Mouse (Mus musculus) neural tube, embryonic 13.5 days (tissue): Measurements from ENCODE around the gene Myo3b. TPM values are rescaled to one million over a fixed set of nuclear protein-coding genes. Genes with fewer than 3 reads are reported as not detected.

Experiments
- ATAC-seq: fragments of 200-750 bp; cut with Nextera tagmentation; 2 replicates; pipeline ENCODE4 v1.8.0; 2017; ENCODE audit warnings: low read depth, mild to moderate bottlenecking, moderate TSS enrichment, moderate library complexity
- H3K27ac ChIP-seq: fragments of 300-500 bp; sonication (generic); replicated peaks from 2 replicates; pipeline ENCODE4 v1.5.1; 2015; ENCODE audit warnings: moderate library complexity, mild to moderate bottlenecking, inconsistent platforms
- H3K27me3 ChIP-seq: fragments of 300-500 bp; sonication (generic); 2 replicates; pipeline ENCODE4 v1.6.1; 2015; ENCODE audit warnings: mild to moderate bottlenecking, inconsistent platforms
- H3K36me3 ChIP-seq: fragments of 300-500 bp; sonication (generic); 2 replicates; pipeline ENCODE4 v1.6.1; 2015; ENCODE audit warnings: mild to moderate bottlenecking, inconsistent platforms
- H3K4me1 ChIP-seq: fragments of 300-500 bp; sonication (generic); replicated peaks from 2 replicates; pipeline ENCODE4 v1.6.1; 2015; ENCODE audit warnings: inconsistent platforms
- H3K4me2 ChIP-seq: fragments of 300-500 bp; sonication (generic); 2 replicates; pipeline ENCODE4 v1.6.1; 2015; ENCODE audit warnings: inconsistent platforms, mild to moderate bottlenecking, moderate library complexity
- H3K4me3 ChIP-seq: fragments of 300-500 bp; sonication (generic); 2 replicates; pipeline ENCODE4 v1.5.1; 2015; ENCODE audit warnings: mild to moderate bottlenecking, inconsistent platforms
- H3K9ac ChIP-seq: fragments of 300-500 bp; sonication (generic); 2 replicates; pipeline ENCODE4 v1.6.1; 2015; ENCODE audit warnings: moderate library complexity, mild to moderate bottlenecking, inconsistent platforms
- H3K9me3 ChIP-seq: fragments of 300-500 bp; sonication (generic); 2 replicates; pipeline ENCODE4 v1.6.1; 2016; ENCODE audit warnings: inconsistent platforms
- WGBS: fragments of 180-500 bp; shearing (Covaris S2); methylation state at CpG from one replicate; pipeline ENCODE4 v1.1.7; 2015; 5-methylcytosine and 5-hydroxymethylcytosine counted together
- polyA plus RNA-seq: library from polyadenylated mRNA; unstranded; fragments of >200 nt; fragmentation: Nextera tagmentation; extraction: Ambion mirVana; gene quantifications from 2 replicates; pipeline ENCODE4 v1.2.1, GENCODE M21; 2015

Myo3b gene
- polyA plus RNA-seq, 1 experiment from 2014 or later: 0.04 TPM

DNA sequence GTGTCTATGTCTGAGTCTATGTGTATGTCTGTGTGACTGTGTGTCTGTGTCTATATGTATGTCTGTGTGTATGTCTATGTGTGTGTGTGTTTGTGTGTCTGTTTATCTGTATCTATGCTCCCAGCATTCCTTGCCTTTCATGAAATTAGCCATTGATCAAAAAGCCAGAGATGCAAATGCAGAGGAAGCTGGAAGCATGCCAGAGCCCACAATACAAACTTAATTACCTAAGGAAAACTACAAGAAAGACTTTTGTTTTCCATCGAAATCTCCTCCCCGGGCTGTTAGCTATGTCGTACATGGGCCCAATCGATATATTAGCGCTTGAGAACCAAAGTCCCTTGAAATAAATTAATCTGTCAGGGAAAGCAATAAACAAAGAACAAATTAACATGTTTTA, 367.9 kb downstream of the Myo3b start:
- WGBS: 42% methylated on average over 5 of the region's 5 CpGs
- ATAC-seq: no peak

DNA sequence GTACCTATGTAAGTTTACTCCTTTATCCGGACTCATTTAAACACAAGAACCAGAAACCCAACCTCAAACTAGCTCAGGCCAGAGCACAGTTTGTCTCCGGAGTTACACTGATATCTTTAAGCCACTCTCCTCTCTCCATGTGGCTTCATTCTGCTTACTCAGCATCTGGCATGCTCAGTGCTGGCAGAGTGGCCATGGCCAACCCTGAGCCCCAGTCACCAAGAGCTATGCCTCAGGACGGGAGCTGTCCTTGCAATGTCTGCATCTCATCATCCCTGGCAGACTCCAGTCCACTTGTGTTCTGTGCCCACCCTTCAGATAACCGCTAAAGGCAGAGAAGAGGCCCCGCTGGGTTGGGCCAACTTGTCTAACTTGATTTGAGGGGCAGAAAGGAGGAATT, 368.8 kb downstream of the Myo3b start:
- H3K4me1 ChIP-seq: peaks cover 13% of the 10 kb centered on the region
- H3K4me2 ChIP-seq: no peak overlapping the region
- no peaks in the 10 kb centered on the region for H3K36me3 ChIP-seq
- H3K27me3 ChIP-seq: no peaks in the 10 kb centered on the region
- WGBS: 76% methylated on average over 5 of the region's 5 CpGs
- no peak overlapping the region for H3K4me3 ChIP-seq
- H3K9ac ChIP-seq: no peak overlapping the region
- H3K9me3 ChIP-seq: no peaks in the 10 kb centered on the region
- no peak overlapping the region; the same call in 1 of the 2 replicates for H3K27ac ChIP-seq
- peak; percentile 38; the same call in 1 of the 2 replicates for ATAC-seq

More for the DNA sequence above, 367.9 kb downstream of the Myo3b start:
- Histone ChIP-seq H3K9ac (no peak overlapping the region), H3K36me3 (no peaks in the 10 kb centered on the region), H3K9me3 (no peaks in the 10 kb centered on the region), H3K27ac (no peak overlapping the region), H3K4me1 (peaks cover 13% of the 10 kb centered on the region), H3K4me3 (no peak overlapping the region), H3K4me2 (no peak overlapping the region), H3K27me3 (no peaks in the 10 kb centered on the region)

DNA sequence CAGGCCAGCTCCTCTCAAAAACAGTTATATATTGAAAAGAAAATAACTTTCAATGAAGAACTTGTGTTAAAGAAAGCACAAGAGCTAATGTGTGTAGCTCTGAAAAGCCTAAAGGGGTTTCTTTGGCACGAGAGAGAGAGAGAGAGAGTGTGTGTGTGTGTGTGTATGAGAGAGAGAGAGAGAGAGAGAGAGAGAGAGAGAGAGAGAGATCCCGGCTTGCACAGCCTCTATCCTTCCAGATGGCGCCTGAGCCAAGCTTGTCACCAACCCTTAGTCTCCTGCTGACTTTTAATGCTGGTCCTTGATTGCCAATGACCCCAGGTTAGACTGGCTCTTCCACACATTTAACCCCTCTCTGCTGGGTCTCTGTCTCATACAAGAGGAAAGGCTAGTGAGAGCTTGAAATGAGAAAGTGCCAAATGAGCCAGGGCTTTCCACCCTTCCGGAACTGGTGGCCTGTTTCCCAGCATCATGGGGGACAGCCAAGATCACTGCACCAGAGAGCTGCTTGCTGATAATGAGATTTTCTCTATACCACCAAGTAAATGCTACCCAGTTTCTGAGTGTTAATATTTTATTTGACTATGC, 371.5 kb downstream of the Myo3b start:
- Histone ChIP-seq H3K27ac (no peak overlapping the region), H3K36me3 (no peaks in the 10 kb centered on the region), H3K4me3 (no peak overlapping the region), H3K4me1 (peaks cover 13% of the 10 kb centered on the region), H3K27me3 (no peaks in the 10 kb centered on the region), H3K9me3 (no peaks in the 10 kb centered on the region), H3K4me2 (no peak overlapping the region), H3K9ac (no peak overlapping the region)
- no peak for ATAC-seq
- WGBS: 66% methylated on average over 4 of the region's 4 CpGs

DNA sequence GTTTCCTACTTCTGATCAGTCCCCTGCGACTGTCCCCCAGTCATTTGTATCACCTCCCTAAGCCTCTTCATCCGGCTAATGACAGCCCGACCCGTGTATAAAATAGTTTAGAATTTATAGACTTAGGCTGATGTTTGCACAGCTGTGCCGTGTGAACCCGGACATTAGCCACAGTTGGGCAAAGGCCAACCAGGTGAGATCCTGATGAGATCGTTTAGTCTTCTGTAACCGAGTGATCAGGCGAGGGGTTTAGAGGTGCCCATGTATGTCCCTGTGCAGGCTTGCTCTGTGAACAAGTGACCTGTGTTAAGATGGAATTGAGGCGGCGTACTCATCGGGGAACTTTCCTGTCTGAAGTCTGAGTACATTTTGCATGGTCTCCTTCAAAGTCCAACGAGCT, 373.4 kb downstream of the Myo3b start:
- WGBS: 75% methylated on average over 13 of the region's 13 CpGs

DNA sequence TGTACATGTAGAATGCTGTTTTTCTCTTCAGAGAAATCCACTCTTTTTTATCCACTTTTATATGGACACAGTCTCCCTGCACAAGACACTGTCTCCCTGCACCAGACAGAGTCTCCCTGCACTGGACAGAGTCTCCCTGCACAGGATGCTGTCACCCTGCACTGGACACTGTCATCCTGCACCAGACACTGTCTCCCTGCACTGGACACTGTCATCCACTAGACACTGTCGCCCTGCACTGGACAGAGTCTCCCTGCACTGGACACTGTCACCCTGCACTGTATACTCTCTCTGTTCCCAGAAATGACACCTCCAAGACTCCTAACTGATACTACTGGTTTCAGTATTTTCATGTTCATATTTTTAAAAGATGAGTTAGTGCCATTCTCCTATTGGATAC, 375.5 kb downstream of the Myo3b start:
- H3K4me1 ChIP-seq: no peaks in the 10 kb centered on the region
- 89% methylated on average over 1 of the region's 1 CpGs for WGBS
- no peak overlapping the region for H3K27ac ChIP-seq
- no peaks in the 10 kb centered on the region for H3K36me3 ChIP-seq
- H3K4me3 ChIP-seq: no peak overlapping the region
- H3K9me3 ChIP-seq: no peaks in the 10 kb centered on the region
- no peak for ATAC-seq
- H3K27me3 ChIP-seq: no peaks in the 10 kb centered on the region
- no peak overlapping the region for H3K4me2 ChIP-seq
- H3K9ac ChIP-seq: no peak overlapping the region

More for the DNA sequence above, 373.4 kb downstream of the Myo3b start:
- Histone ChIP-seq H3K36me3 (no peaks in the 10 kb centered on the region), H3K4me2 (no peak overlapping the region), H3K27me3 (no peaks in the 10 kb centered on the region), H3K4me1 (peaks cover 7% of the 10 kb centered on the region), H3K9me3 (no peaks in the 10 kb centered on the region), H3K4me3 (no peak overlapping the region), H3K9ac (no peak overlapping the region), H3K27ac (no peak overlapping the region)
- no peak for ATAC-seq

DNA sequence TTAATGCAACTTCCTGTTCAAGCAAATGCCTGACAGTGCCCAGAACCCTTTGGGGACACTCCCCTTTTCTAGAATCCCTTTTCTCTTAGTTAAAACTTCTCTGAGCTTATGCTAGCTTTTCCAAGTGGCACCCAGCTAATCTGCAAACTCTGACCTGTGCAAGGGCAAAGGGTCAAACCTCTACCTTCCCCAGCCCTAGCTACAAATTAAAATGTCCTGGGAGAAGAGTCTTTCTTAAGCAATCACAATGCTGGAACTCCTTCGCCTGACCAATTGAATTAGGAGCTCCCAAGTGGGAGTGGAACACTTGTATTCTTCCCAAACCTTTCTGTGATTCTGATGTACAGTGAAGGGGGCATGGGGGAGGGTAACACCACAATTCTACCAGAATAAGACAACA, 376.6 kb downstream of the Myo3b start:
- no peaks in the 10 kb centered on the region for H3K4me1 ChIP-seq
- H3K36me3 ChIP-seq: no peaks in the 10 kb centered on the region
- H3K4me3 ChIP-seq: no peak overlapping the region
- WGBS: 87% methylated on average over 1 of the region's 1 CpGs
- H3K4me2 ChIP-seq: no peak overlapping the region
- ATAC-seq: no peak
- H3K9ac ChIP-seq: no peak overlapping the region
- H3K27me3 ChIP-seq: no peaks in the 10 kb centered on the region
- no peak overlapping the region for H3K27ac ChIP-seq
- no peaks in the 10 kb centered on the region for H3K9me3 ChIP-seq

DNA sequence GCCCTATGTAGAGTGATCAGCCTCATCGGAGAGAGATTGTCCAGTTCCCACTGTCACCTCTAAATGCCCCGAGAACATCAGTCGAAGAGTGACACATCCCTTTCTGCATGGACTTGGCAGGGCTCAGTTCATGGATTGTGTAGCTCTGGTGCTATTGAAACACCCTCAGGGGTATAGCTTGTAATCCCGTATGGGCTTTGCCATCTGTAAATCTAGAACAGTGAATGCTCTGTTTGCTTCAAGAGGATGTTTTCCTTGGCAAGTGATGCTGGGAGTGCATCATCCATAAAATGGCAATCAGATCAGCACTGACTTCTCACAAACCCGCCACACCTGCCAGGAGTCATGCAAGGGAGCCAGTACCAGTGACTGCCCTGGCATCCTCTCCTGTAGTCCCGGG, 380.4 kb downstream of the Myo3b start:
- H3K27ac ChIP-seq: no peak overlapping the region
- no peaks in the 10 kb centered on the region for H3K36me3 ChIP-seq
- no peaks in the 10 kb centered on the region for H3K9me3 ChIP-seq
- no peak overlapping the region for H3K4me2 ChIP-seq
- no peaks in the 10 kb centered on the region for H3K4me1 ChIP-seq
- no peak overlapping the region for H3K9ac ChIP-seq
- H3K27me3 ChIP-seq: no peaks in the 10 kb centered on the region
- WGBS: 76% methylated on average over 6 of the region's 6 CpGs
- no peak overlapping the region for H3K4me3 ChIP-seq
- no peak for ATAC-seq

DNA sequence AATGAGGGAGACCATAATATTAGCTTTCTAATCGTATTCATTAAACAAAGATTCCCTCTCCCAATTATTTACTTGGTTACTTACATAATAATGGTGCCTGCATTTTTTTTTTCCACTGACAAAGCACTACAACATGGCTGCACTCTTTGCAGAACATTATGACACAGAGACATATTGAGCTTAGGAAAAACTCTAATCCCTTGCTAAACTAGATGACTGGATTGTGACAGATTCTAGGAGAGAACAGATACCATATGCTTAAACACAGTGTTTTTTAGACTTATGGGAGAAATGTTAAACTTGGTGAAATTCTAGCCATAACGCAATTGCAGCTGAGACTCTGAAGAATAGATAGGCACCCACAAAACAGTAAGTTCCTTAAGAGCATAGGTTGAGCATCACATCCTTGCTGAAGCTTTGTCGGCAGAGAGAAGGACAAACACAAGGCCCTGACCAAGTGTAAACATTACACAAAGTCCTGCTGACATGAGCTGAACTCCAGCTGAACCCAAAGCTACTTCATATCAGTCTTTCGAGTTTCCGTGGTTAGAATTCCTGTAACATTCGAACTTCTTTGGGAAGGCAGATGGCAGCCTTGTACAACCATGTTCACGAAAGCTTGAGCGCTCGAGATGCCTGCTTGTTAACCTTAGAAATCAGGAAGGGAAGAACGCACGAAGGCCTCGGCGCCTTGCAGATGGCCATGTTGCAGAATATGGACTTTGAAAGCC, 382.4 kb downstream of the Myo3b start:
- H3K27ac ChIP-seq: no peak overlapping the region
- no peaks in the 10 kb centered on the region for H3K9me3 ChIP-seq
- no peak overlapping the region for H3K9ac ChIP-seq
- WGBS: 87% methylated on average over 13 of the region's 13 CpGs
- no peaks in the 10 kb centered on the region for H3K4me1 ChIP-seq
- no peak for ATAC-seq
- H3K36me3 ChIP-seq: no peaks in the 10 kb centered on the region
- H3K4me2 ChIP-seq: no peak overlapping the region
- no peaks in the 10 kb centered on the region for H3K27me3 ChIP-seq
- H3K4me3 ChIP-seq: no peak overlapping the region

DNA sequence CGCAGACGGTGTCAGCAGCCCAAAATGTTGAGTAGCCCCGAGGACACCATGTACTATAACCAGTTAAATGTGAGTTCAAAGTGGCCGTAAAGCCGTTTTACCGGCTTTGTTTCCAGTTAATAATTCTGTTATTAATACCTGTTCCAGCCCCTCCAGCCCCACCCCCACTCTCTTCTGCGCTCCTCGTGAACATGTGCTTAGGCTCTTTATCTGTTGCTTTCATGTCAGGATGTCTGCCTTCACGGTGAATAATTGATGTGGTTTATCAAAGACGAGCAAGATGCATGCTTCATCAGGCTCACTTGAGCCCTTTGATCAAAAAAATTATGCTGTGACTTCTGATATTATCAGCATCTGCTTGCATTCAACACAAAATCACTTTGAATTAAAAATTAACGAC, 386.7 kb downstream of the Myo3b start:
- WGBS: 77% methylated on average over 11 of the region's 11 CpGs
- Histone ChIP-seq H3K27ac (no peak overlapping the region), H3K9ac (no peak overlapping the region)

DNA sequence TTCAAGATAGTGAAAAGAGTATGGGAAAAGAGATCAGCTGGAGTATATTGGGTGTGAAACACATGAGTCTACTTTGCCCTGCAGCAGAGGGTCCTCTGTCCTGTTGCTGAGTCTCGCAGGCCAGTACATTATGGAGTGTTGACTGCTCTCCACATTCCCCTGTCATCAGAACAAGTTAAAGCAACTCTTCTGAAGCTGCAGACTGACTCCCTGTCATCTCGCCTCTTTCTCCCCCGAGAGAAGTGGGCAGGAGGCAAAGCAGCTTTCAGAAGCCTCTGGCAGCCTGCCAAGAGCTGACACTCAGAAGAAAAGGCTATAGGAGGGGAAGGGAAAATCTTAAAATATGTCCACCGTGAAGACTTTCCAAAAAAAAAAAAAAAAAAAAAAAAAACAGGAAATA, 404.1 kb downstream of the Myo3b start:
- no peak for ATAC-seq
- Histone ChIP-seq H3K4me2 (peak overlapping the region; percentile 36), H3K36me3 (no peaks in the 10 kb centered on the region), H3K27ac (no peak overlapping the region), H3K4me1 (peaks cover 21% of the 10 kb centered on the region), H3K27me3 (peaks cover 8% of the 10 kb centered on the region), H3K4me3 (no peak overlapping the region), H3K9ac (no peak overlapping the region), H3K9me3 (no peaks in the 10 kb centered on the region)
- WGBS: 4% methylated on average over 4 of the region's 4 CpGs

More for the DNA sequence above, 386.7 kb downstream of the Myo3b start:
- no peaks in the 10 kb centered on the region for H3K27me3 ChIP-seq
- H3K4me2 ChIP-seq: no peak overlapping the region
- no peaks in the 10 kb centered on the region for H3K9me3 ChIP-seq
- no peaks in the 10 kb centered on the region for H3K4me1 ChIP-seq
- H3K36me3 ChIP-seq: no peaks in the 10 kb centered on the region
- H3K4me3 ChIP-seq: no peak overlapping the region
- no peak for ATAC-seq

DNA sequence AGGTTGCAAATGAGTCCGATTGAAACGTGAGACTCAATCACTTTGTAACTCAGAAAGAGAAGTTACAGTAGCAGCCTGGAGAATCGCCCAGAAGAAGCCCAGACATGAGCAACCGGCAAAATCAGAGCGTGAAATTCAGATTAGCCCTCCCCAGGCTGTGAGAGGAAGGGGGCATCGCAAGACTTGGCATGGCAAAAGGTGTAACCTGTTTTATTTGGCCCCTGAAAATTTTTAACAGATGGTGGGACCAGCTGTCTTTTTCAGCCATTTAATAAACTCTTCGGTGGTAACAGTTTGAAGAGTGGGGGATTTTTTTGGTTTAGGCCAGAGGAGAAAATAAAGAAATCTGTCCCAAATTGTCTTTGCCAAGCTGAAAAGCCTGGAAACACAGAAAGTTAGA, 405.2 kb downstream of the Myo3b start:
- Histone ChIP-seq H3K9ac (no peak overlapping the region), H3K27ac (no peak overlapping the region), H3K4me3 (no peak overlapping the region), H3K27me3 (peaks cover 8% of the 10 kb centered on the region), H3K36me3 (no peaks in the 10 kb centered on the region), H3K4me1 (peaks cover 21% of the 10 kb centered on the region), H3K4me2 (peak overlapping the region; percentile 36), H3K9me3 (no peaks in the 10 kb centered on the region)
- 1% methylated on average over 7 of the region's 7 CpGs for WGBS
- no peak for ATAC-seq

DNA sequence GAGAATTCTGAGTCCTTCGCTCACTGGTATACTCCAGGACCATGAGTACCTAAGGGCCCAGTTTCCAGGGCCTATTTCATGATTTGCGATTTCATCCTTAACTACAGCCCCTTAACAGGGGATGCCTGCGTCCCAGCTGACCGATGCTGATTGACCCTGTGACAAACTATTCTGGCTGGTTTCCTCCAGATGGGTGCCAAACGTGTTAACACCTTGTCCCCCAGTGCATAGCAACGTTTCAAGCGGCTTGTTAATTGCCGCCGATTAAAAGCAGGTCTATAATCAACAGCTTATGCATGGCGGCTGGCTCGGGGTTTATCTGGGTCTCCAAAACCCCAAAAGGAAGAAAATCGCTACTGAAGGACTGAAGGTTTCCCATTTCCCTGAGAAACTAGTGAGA, 417.3 kb downstream of the Myo3b start:
- WGBS: 5% methylated on average over 12 of the region's 12 CpGs
- ATAC-seq: no peak
- no peaks in the 10 kb centered on the region for H3K9me3 ChIP-seq
- peaks cover 7% of the 10 kb centered on the region for H3K27me3 ChIP-seq
- peaks cover 5% of the 10 kb centered on the region for H3K4me1 ChIP-seq
- no peaks in the 10 kb centered on the region for H3K36me3 ChIP-seq
- peak overlapping the region; percentile 51 for H3K4me2 ChIP-seq
- peak overlapping the region; percentile 45; the same call in 1 of the 2 replicates for H3K9ac ChIP-seq
- H3K27ac ChIP-seq: no peak overlapping the region
- peak overlapping the region; percentile 25 for H3K4me3 ChIP-seq

DNA sequence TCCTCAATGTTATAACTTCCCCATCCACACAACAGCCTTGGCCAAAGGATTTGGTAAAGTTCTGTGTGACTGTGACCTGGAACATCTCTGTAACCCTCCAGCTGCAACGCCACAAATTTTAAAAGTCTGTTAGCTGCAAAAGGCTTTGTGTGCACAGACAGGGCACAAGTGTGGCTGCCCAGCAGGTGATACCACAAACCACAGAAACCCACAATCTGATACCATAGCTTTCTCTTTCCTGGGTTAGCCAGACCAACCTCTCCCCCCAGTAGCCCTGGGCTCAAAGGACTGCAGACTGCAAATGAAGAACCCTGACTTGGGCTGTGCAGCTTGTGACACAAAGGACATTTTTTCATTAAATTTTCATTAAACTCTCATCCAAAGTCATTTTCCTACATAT, 424.7 kb downstream of the Myo3b start:
- H3K27ac ChIP-seq: no peak overlapping the region
- H3K9ac ChIP-seq: no peak overlapping the region
- 88% methylated on average over 1 of the region's 1 CpGs for WGBS
- H3K4me2 ChIP-seq: no peak overlapping the region
- no peaks in the 10 kb centered on the region for H3K9me3 ChIP-seq
- no peaks in the 10 kb centered on the region for H3K4me1 ChIP-seq
- no peak for ATAC-seq
- 0 out of 2 replicates have a peak, but pooled peaks cover 16% of the 10 kb centered on the region for H3K27me3 ChIP-seq
- no peak overlapping the region for H3K4me3 ChIP-seq
- H3K36me3 ChIP-seq: no peaks in the 10 kb centered on the region
